Mouse (Mus musculus): Measurements from ENCODE around the gene Vil1. TPM values are rescaled to one million over a fixed set of nuclear protein-coding genes. Genes with fewer than 3 reads are reported as not detected.

The Vil1 gene
- 0.27 and 0.42 TPM in 2 replicates for polyA plus RNA-seq (2015; fragmentation: Nextera tagmentation; extraction: Ambion mirVana)

- Histone ChIP-seq H3K4me2 (ENCODE audit: low read length) (no peak within 1 kb of the TSS), H3K4me1 (replicated peaks; ENCODE audit: control insufficient read depth, insufficient read depth, low read length) (no peaks in the 10 kb centered on the region), H3K27me3 (replicated peaks; ENCODE audit: control insufficient read depth, insufficient read depth, low read length) (no peaks in the 10 kb centered on the region), H3K9me3 (ENCODE audit: control insufficient read depth, low read length) (no peaks in the 10 kb centered on the region), H3K9ac (replicated peaks; ENCODE audit: low read depth, low read length) (no peak within 1 kb of the TSS), H3K36me3 (ENCODE audit: control insufficient read depth, insufficient read depth) (no peaks in the 10 kb centered on the region), H3K4me3 (replicated peaks; ENCODE audit: low read length) (no peak within 1 kb of the TSS), H3K27ac (ENCODE audit: low read length) (no peak within 1 kb of the TSS)
- no peak for ATAC-seq
- 60% methylated on average over 14 of the region's 15 CpGs for WGBS
These were observed at the start of gene Vil1 for GRCm38 (mm10) chr1:74408589-74409504. Vil1 (plus strand) TSS chr1:74409376.

- no peak for ATAC-seq
- no peak overlapping the region for H3K27ac ChIP-seq (ENCODE audit: low read length)
- 89% methylated on average over 5 of the region's 5 CpGs for WGBS
These were observed 49.1 kb upstream of the Vil1 start for GRCm38 (mm10) chr1:74359952-74360517.

GRCm38 (mm10) chr1:74361812-74362211, 47.4 kb upstream of the Vil1 start, which contains the start of gene Catip:
Catip (plus strand) TSS chr1:74362108.
- H3K4me2 ChIP-seq (ENCODE audit: low read length), result no peak within 1 kb of the TSS
- peak; percentile 86 for ATAC-seq

More at GRCm38 (mm10) chr1:74359952-74360517, 49.1 kb upstream of the Vil1 start:
- H3K36me3 ChIP-seq (ENCODE audit: control insufficient read depth, insufficient read depth), result no peaks in the 10 kb centered on the region
- H3K4me1 ChIP-seq (replicated peaks; ENCODE audit: control insufficient read depth, insufficient read depth, low read length), result no peaks in the 10 kb centered on the region
- no peaks in the 10 kb centered on the region for H3K9me3 ChIP-seq (ENCODE audit: control insufficient read depth, low read length)
- no peak overlapping the region for H3K4me2 ChIP-seq (ENCODE audit: low read length)
- no peaks in the 10 kb centered on the region for H3K27me3 ChIP-seq (replicated peaks; ENCODE audit: control insufficient read depth, insufficient read depth, low read length)
- no peak overlapping the region for H3K4me3 ChIP-seq (replicated peaks; ENCODE audit: low read length)
- no peak overlapping the region for H3K9ac ChIP-seq (replicated peaks; ENCODE audit: low read depth, low read length)

GRCm38 (mm10) chr1:74362325-74363229, 46.6 kb upstream of the Vil1 start:
- Histone ChIP-seq H3K27ac (ENCODE audit: low read length) (no peak overlapping the region), H3K9ac (replicated peaks; ENCODE audit: low read depth, low read length) (no peak overlapping the region), H3K9me3 (ENCODE audit: control insufficient read depth, low read length) (no peaks in the 10 kb centered on the region), H3K4me3 (replicated peaks; ENCODE audit: low read length) (no peak overlapping the region), H3K27me3 (replicated peaks; ENCODE audit: control insufficient read depth, insufficient read depth, low read length) (no peaks in the 10 kb centered on the region), H3K4me1 (replicated peaks; ENCODE audit: control insufficient read depth, insufficient read depth, low read length) (no peaks in the 10 kb centered on the region), H3K36me3 (ENCODE audit: control insufficient read depth, insufficient read depth) (no peaks in the 10 kb centered on the region), H3K4me2 (ENCODE audit: low read length) (no peak overlapping the region)
- WGBS, result 68% methylated on average over 17 of the region's 17 CpGs
- peak; percentile 27; the same call in 1 of the 2 replicates for ATAC-seq

More at GRCm38 (mm10) chr1:74361812-74362211, 47.4 kb upstream of the Vil1 start, which contains the start of gene Catip:
- no peaks in the 10 kb centered on the region for H3K4me1 ChIP-seq (replicated peaks; ENCODE audit: control insufficient read depth, insufficient read depth, low read length)
- WGBS, result 0% methylated on average over 2 of the region's 2 CpGs
- H3K27me3 ChIP-seq (replicated peaks; ENCODE audit: control insufficient read depth, insufficient read depth, low read length), result no peaks in the 10 kb centered on the region
- no peak within 1 kb of the TSS for H3K4me3 ChIP-seq (replicated peaks; ENCODE audit: low read length)
- no peaks in the 10 kb centered on the region for H3K36me3 ChIP-seq (ENCODE audit: control insufficient read depth, insufficient read depth)
- no peak within 1 kb of the TSS for H3K9ac ChIP-seq (replicated peaks; ENCODE audit: low read depth, low read length)
- no peaks in the 10 kb centered on the region for H3K9me3 ChIP-seq (ENCODE audit: control insufficient read depth, low read length)
- no peak within 1 kb of the TSS for H3K27ac ChIP-seq (ENCODE audit: low read length)

GRCm38 (mm10) chr1:74363437-74363836, 45.7 kb upstream of the Vil1 start:
- no peak overlapping the region for H3K4me3 ChIP-seq (replicated peaks; ENCODE audit: low read length)
- no peak overlapping the region for H3K9ac ChIP-seq (replicated peaks; ENCODE audit: low read depth, low read length)
- no peaks in the 10 kb centered on the region for H3K27me3 ChIP-seq (replicated peaks; ENCODE audit: control insufficient read depth, insufficient read depth, low read length)
- H3K27ac ChIP-seq (ENCODE audit: low read length), result no peak overlapping the region
- WGBS, result 78% methylated on average over 5 of the region's 5 CpGs
- no peaks in the 10 kb centered on the region for H3K9me3 ChIP-seq (ENCODE audit: control insufficient read depth, low read length)
- H3K4me2 ChIP-seq (ENCODE audit: low read length), result no peak overlapping the region
- H3K36me3 ChIP-seq (ENCODE audit: control insufficient read depth, insufficient read depth), result no peaks in the 10 kb centered on the region
- no peak for ATAC-seq
- no peaks in the 10 kb centered on the region for H3K4me1 ChIP-seq (replicated peaks; ENCODE audit: control insufficient read depth, insufficient read depth, low read length)

GRCm38 (mm10) chr1:74364270-74364669, 44.9 kb upstream of the Vil1 start:
- no peaks in the 10 kb centered on the region for H3K9me3 ChIP-seq (ENCODE audit: control insufficient read depth, low read length)
- H3K4me1 ChIP-seq (replicated peaks; ENCODE audit: control insufficient read depth, insufficient read depth, low read length), result no peaks in the 10 kb centered on the region
- H3K27me3 ChIP-seq (replicated peaks; ENCODE audit: control insufficient read depth, insufficient read depth, low read length), result no peaks in the 10 kb centered on the region
- no peak overlapping the region for H3K27ac ChIP-seq (ENCODE audit: low read length)
- 87% methylated on average over 8 of the region's 8 CpGs for WGBS
- H3K4me3 ChIP-seq (replicated peaks; ENCODE audit: low read length), result no peak overlapping the region
- no peak overlapping the region for H3K9ac ChIP-seq (replicated peaks; ENCODE audit: low read depth, low read length)
- ATAC-seq, result no peak
- no peaks in the 10 kb centered on the region for H3K36me3 ChIP-seq (ENCODE audit: control insufficient read depth, insufficient read depth)
- H3K4me2 ChIP-seq (ENCODE audit: low read length), result no peak overlapping the region

GRCm38 (mm10) chr1:74367886-74368645, 41.1 kb upstream of the Vil1 start:
- Histone ChIP-seq H3K27me3 (replicated peaks; ENCODE audit: control insufficient read depth, insufficient read depth, low read length) (no peaks in the 10 kb centered on the region), H3K27ac (ENCODE audit: low read length) (no peak overlapping the region), H3K9me3 (ENCODE audit: control insufficient read depth, low read length) (no peaks in the 10 kb centered on the region), H3K36me3 (ENCODE audit: control insufficient read depth, insufficient read depth) (no peaks in the 10 kb centered on the region), H3K4me3 (replicated peaks; ENCODE audit: low read length) (peak overlapping the region; percentile 32), H3K4me1 (replicated peaks; ENCODE audit: control insufficient read depth, insufficient read depth, low read length) (no peaks in the 10 kb centered on the region), H3K9ac (replicated peaks; ENCODE audit: low read depth, low read length) (0 out of 2 replicates have a peak overlapping the region, but pooled peaks have one; percentile 38), H3K4me2 (ENCODE audit: low read length) (peak overlapping the region; percentile 49)
- 25% methylated on average over 34 of the region's 34 CpGs for WGBS
- peak; percentile 65; the same call in 1 of the 2 replicates for ATAC-seq

- ATAC-seq, result no peak
- WGBS, result 50% methylated on average over 4 of the region's 4 CpGs
- Histone ChIP-seq H3K27ac (ENCODE audit: low read length) (no peak overlapping the region), H3K4me2 (ENCODE audit: low read length) (no peak overlapping the region), H3K9me3 (ENCODE audit: control insufficient read depth, low read length) (no peaks in the 10 kb centered on the region), H3K4me3 (replicated peaks; ENCODE audit: low read length) (no peak overlapping the region), H3K4me1 (replicated peaks; ENCODE audit: control insufficient read depth, insufficient read depth, low read length) (no peaks in the 10 kb centered on the region), H3K36me3 (ENCODE audit: control insufficient read depth, insufficient read depth) (no peaks in the 10 kb centered on the region), H3K27me3 (replicated peaks; ENCODE audit: control insufficient read depth, insufficient read depth, low read length) (no peaks in the 10 kb centered on the region), H3K9ac (replicated peaks; ENCODE audit: low read depth, low read length) (no peak overlapping the region)
These were observed 39.1 kb upstream of the Vil1 start for GRCm38 (mm10) chr1:74370040-74370439.

Data from forebrain, embryonic 16.5 days (tissue).